Mouse (Mus musculus): ENCODE measurements around the gene Prm1. TPM values are rescaled to one million over a fixed set of nuclear protein-coding genes. Genes with fewer than 3 reads are reported as not detected.

Gene Prm1
- polyA plus RNA-seq, 1 experiment: 4.6 TPM

DNA sequence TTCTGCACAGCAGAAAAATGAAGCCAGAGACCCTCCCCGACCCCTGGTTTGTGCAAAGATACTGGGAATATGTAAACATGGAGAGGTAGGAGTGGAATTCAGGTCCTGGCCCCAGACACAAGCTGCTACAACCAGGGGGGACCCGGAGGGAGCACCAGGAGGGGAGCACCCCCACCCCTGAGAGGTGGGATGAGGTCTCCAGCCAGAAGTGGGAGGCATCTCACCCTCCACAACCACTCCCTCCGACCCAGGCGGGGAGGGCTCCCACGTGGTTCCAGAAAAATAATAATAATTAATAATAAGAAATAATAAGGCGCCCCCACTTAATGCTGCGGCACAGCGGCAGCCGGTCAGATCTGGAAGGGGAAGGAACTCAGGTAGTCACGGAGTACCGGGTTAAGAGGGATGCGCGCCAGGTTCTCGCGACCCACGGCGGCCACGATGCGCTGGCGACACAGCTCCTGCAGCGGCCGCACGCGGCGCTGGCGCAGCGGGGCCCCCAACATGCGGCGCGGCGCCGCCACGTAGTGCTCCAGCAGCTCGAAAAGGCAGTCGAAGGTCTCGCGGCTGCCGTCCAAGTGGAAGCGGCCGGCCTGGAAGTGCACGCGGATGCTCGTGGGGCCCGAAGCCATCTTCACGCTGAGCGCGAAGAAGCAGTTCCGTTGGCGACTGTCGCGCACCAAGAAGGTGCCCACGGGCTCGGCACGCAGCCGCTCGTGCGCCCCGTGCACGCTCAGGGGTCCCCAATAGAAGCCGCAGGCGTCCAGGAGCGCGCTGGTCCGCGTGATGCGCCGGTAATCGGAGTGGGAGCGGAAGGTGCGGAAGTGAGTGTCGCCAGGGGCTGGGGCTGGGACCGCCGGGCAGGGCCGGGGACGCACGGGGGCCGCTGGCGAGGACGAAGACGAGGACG lies 21.5 kb downstream of the Prm1 start:
- Histone ChIP-seq H3K4me1 (ENCODE audit: control insufficient read depth, insufficient read depth, low read length) (peaks cover 6% of the 10 kb centered on the region), H3K27ac (ENCODE audit: control insufficient read depth, insufficient read depth, low read depth, low read length, poor library complexity) (peak overlapping the region; percentile 63), H3K4me3 (replicated peaks; ENCODE audit: control insufficient read depth, low read depth, low read length) (peak overlapping the region; percentile 94)
- TF ChIP-seq POLR2A (IDR thresholded peaks at IDR 0.05; ENCODE audit: borderline replicate concordance, control insufficient read depth, low read depth, low read length): 0 out of 2 replicates have a peak, but pooled peaks have one; percentile 23
- TF ChIP-seq CTCF (IDR thresholded peaks at IDR 0.05; ENCODE audit: control insufficient read depth, insufficient read depth, low read length): no peak
- WGBS: 3% methylated on average over 81 of the region's 81 CpGs

DNA sequence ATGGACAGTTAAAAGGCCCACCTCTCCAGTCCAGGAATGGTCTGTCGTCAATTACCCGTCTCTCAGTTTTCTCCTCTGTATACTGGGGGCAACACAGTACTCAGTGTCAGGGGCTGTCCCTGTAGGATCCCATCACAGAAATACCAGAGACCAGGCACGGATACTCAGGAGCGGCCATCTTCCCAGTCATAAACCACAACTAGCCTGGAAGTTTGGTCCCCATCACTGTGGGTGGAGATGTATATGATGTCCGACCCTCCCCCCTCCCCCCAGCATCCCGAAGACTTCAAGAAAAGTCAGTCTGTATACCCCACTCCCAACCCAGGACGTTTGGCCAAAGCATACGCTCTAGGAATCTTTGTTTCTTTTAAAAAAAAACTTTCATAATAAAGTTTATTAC lies 22.2 kb downstream of the Prm1 start:
- 49% methylated on average over 8 of the region's 8 CpGs for WGBS

DNA sequence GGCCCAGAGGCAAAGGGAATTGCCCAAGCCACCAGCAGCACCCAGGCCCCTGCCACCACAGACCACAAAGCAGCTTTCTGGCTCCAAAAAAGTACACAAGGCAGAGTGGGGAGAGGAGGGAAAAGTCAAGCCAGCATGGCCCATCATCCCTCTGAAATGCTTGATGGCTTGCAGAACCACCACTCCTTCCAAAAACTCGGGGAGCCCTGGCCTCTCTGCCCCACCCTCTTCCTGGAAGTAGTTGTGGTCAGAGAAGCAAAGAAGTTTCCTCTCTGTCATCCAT lies 22.5 kb downstream of the Prm1 start:
- Histone ChIP-seq H3K4me3 (replicated peaks; ENCODE audit: control insufficient read depth, low read depth, low read length) (no peak overlapping the region), H3K27ac (ENCODE audit: control insufficient read depth, insufficient read depth, low read depth, low read length, poor library complexity) (peak overlapping the region; percentile 34; the same call in 1 of the 2 replicates), H3K4me1 (ENCODE audit: control insufficient read depth, insufficient read depth, low read length) (peaks cover 6% of the 10 kb centered on the region)
- TF ChIP-seq CTCF (IDR thresholded peaks at IDR 0.05; ENCODE audit: control insufficient read depth, insufficient read depth, low read length) (no peak), POLR2A (IDR thresholded peaks at IDR 0.05; ENCODE audit: borderline replicate concordance, control insufficient read depth, low read depth, low read length) (no peak)
- 0% methylated on average over 1 of the region's 1 CpGs for WGBS

More for the DNA sequence above, 22.2 kb downstream of the Prm1 start:
- Histone ChIP-seq H3K27ac (ENCODE audit: control insufficient read depth, insufficient read depth, low read depth, low read length, poor library complexity) (no peak overlapping the region), H3K4me1 (ENCODE audit: control insufficient read depth, insufficient read depth, low read length) (peaks cover 6% of the 10 kb centered on the region), H3K4me3 (replicated peaks; ENCODE audit: control insufficient read depth, low read depth, low read length) (no peak overlapping the region)
- TF ChIP-seq POLR2A (IDR thresholded peaks at IDR 0.05; ENCODE audit: borderline replicate concordance, control insufficient read depth, low read depth, low read length): no peak
- TF ChIP-seq CTCF (IDR thresholded peaks at IDR 0.05; ENCODE audit: control insufficient read depth, insufficient read depth, low read length): no peak

DNA sequence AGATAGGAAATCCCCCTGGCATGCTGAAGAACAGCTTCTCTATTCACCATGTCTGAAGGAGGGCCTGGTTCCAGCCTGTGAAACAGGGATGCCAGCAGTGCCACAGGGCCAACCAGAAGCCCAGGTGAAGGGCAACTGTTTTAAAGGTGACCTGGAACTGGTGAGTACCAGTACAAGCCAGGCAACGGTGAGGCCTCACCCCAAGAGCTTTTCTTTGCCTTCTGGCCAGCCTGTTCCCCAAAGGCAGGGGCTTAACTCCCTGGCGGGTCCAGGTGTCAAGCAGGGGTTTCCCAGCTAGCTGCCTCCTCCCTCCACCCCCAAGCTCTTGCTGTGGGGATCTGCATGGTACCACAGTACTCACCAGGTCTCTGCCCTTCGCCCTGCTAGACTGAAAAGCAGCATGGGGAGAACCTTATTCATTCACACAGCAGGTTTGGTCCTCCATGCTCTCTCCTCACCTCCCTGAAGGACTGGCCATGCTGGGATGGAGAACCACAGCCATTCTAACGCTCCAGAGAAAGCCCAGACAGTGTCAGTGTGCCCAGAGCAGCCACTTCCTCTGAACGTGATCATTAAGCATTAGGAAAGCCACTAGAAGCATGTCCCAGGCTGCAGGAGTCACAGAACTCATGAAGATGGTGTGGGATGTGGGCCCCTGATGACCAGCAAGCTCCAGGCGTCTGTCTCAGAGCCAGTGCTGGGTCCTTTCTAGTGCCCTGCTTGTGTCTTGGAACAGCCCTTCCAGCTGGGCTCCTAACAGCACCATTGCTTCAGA lies 23.1 kb downstream of the Prm1 start:
- TF ChIP-seq POLR2A (IDR thresholded peaks at IDR 0.05; ENCODE audit: borderline replicate concordance, control insufficient read depth, low read depth, low read length) (no peak), CTCF (IDR thresholded peaks at IDR 0.05; ENCODE audit: control insufficient read depth, insufficient read depth, low read length) (no peak)
- Histone ChIP-seq H3K4me3 (replicated peaks; ENCODE audit: control insufficient read depth, low read depth, low read length) (no peak overlapping the region), H3K27ac (ENCODE audit: control insufficient read depth, insufficient read depth, low read depth, low read length, poor library complexity) (peak overlapping the region; percentile 34; the same call in 1 of the 2 replicates), H3K4me1 (ENCODE audit: control insufficient read depth, insufficient read depth, low read length) (peaks cover 6% of the 10 kb centered on the region)
- 32% methylated on average over 6 of the region's 6 CpGs for WGBS

DNA sequence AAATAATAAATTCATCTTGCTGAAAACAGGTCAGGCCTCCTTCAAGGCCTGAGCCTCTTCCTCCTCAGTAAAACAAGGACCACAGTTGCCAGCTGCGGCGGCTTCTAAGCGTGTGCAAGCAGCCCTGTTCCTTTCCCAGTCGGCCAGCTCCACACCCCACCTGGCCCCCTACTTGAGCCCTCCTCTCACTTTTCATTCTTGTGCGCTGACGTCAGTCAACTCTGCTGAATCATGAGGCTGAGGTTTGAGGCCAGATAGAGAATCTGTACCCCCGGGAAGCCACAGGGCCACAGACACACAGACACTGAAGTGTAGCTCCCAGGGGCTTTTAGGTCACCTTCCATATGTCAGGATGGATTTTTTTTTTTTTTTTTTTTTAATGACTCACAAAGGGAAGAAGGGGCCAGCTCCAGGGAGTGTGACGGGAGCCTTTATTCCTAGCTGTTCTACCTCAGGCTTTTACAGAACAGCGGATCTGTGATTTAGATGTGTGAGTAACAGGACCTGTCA lies 23.7 kb downstream of the Prm1 start:
- WGBS: 61% methylated on average over 9 of the region's 9 CpGs
- peaks cover 3% of the 10 kb centered on the region for H3K4me1 ChIP-seq (ENCODE audit: control insufficient read depth, insufficient read depth, low read length)
- no peak overlapping the region for H3K4me3 ChIP-seq (replicated peaks; ENCODE audit: control insufficient read depth, low read depth, low read length)
- H3K27ac ChIP-seq (ENCODE audit: control insufficient read depth, insufficient read depth, low read depth, low read length, poor library complexity): no peak overlapping the region
- TF ChIP-seq POLR2A (IDR thresholded peaks at IDR 0.05; ENCODE audit: borderline replicate concordance, control insufficient read depth, low read depth, low read length): no peak
- TF ChIP-seq CTCF (IDR thresholded peaks at IDR 0.05; ENCODE audit: control insufficient read depth, insufficient read depth, low read length): no peak

DNA sequence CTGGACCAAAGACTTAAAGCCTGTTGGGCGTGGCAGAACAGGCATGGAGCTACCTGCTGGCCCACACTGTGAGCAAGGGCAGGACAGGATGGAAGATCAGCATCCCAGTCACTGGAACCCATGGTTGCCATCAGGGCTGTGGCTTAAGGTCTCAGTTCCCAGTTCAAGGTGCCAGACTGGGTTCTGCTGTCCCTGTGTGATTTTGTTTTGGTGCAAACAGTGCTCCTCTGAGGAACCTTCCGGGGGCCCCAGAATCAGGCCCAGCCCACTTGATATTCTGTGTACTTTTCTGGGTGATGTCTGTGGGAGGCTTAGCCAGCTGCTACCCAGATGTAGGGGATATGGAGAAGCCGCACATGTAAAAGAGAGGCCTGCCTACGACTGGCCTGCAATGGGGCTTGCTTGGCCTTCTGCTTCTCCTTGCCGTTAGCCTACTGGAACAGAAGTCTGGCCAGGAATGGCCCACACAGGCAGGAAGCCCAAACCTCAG lies 25.0 kb downstream of the Prm1 start:
- no peak for TF ChIP-seq CTCF (IDR thresholded peaks at IDR 0.05; ENCODE audit: control insufficient read depth, insufficient read depth, low read length)
- H3K27ac ChIP-seq (ENCODE audit: control insufficient read depth, insufficient read depth, low read depth, low read length, poor library complexity): no peak overlapping the region
- peaks cover 3% of the 10 kb centered on the region for H3K4me1 ChIP-seq (ENCODE audit: control insufficient read depth, insufficient read depth, low read length)
- WGBS: 74% methylated on average over 5 of the region's 5 CpGs
- H3K4me3 ChIP-seq (replicated peaks; ENCODE audit: control insufficient read depth, low read depth, low read length): no peak overlapping the region

DNA sequence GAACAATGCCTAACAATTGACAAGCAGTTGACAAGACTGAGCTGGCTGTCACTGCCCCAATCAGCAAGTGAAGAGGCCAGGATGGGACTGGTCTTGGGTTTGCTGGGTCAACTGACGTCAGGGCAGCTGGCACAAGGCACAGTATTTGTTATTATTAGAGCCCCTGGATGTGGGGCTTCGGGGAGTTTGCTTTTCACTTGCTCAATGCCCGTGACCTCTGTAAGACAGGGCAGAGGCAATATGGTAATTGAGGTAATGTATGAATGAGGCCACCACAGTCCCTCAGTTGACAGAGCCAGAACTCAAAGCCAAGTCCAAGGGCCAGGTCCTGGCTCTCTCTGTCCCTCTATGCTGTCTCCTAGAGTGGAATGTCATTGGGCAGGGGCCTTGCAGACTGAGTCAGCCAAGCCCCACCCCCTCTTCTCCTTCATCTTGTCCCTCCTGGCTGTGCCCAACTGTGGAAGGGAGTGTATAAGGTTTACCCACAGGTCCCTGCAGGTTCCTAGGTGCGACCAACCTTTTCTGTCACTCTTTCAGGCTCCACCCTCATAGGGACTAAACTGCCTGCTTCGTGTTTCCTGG lies 28.0 kb downstream of the Prm1 start:
- H3K4me1 ChIP-seq (ENCODE audit: control insufficient read depth, insufficient read depth, low read length): peaks cover 2% of the 10 kb centered on the region
- no peak overlapping the region for H3K4me3 ChIP-seq (replicated peaks; ENCODE audit: control insufficient read depth, low read depth, low read length)
- 75% methylated on average over 5 of the region's 5 CpGs for WGBS

DNA sequence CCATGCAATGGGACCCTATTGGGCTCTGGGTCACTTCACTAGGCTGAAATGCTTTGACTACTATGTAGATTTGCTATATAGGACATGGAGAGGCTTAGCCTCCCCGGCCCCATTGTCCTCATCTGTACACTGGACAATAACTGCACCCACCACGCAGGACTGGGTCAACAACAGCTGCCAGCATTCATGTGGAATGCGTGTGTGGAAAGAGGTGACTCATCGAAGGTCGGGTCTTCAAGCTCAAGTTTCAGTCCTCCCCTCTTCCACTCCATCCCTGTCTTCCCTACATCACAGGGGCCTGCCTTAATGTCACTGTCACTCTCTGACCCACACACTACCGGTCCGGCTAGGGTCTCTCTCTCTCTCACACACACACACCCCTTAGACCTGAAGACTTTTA lies 29.3 kb downstream of the Prm1 start:
- Histone ChIP-seq H3K4me3 (replicated peaks; ENCODE audit: control insufficient read depth, low read depth, low read length) (no peak overlapping the region), H3K27ac (ENCODE audit: control insufficient read depth, insufficient read depth, low read depth, low read length, poor library complexity) (no peak overlapping the region), H3K4me1 (ENCODE audit: control insufficient read depth, insufficient read depth, low read length) (peaks cover 4% of the 10 kb centered on the region)
- TF ChIP-seq POLR2A (IDR thresholded peaks at IDR 0.05; ENCODE audit: borderline replicate concordance, control insufficient read depth, low read depth, low read length): no peak
- TF ChIP-seq CTCF (IDR thresholded peaks at IDR 0.05; ENCODE audit: control insufficient read depth, insufficient read depth, low read length): no peak
- WGBS: 72% methylated on average over 7 of the region's 7 CpGs

More for the DNA sequence above, 28.0 kb downstream of the Prm1 start:
- TF ChIP-seq POLR2A (IDR thresholded peaks at IDR 0.05; ENCODE audit: borderline replicate concordance, control insufficient read depth, low read depth, low read length): no peak
- no peak for TF ChIP-seq CTCF (IDR thresholded peaks at IDR 0.05; ENCODE audit: control insufficient read depth, insufficient read depth, low read length)
- no peak overlapping the region for H3K27ac ChIP-seq (ENCODE audit: control insufficient read depth, insufficient read depth, low read depth, low read length, poor library complexity)
